Mouse (Mus musculus) cerebellum, postnatal 14 days (tissue): ENCODE data around the gene Sgtb.
A peak's percentile ranks its signal among the peaks of the same experiment; 100 is the strongest.

Experiments
- DNase-seq, 2 experiments: peaks; one replicate each; pipeline ENCODE4 v3.0.0; 2021; ENCODE audit warnings: mixed read lengths in 2 of 2

Sgtb gene

GRCm38 (mm10) chr13:104109816-104110521 is 428 bp downstream of the Sgtb start:
- peak; percentile 78 to 82 for DNase-seq

- no peak for DNase-seq
These were observed 985 bp downstream of the Sgtb start for GRCm38 (mm10) chr13:104110526-104110925.

GRCm38 (mm10) chr13:104112266-104112900 is 2.8 kb downstream of the Sgtb start:
- no peak for DNase-seq

GRCm38 (mm10) chr13:104113782-104114181 is 4.2 kb downstream of the Sgtb start:
- peak in 1 of 2 experiments; percentile 29 for DNase-seq

GRCm38 (mm10) chr13:104114827-104115226 is 5.3 kb downstream of the Sgtb start:
- DNase-seq, result no peak

- DNase-seq, result no peak
These were observed 12.7 kb downstream of the Sgtb start for GRCm38 (mm10) chr13:104122078-104122840.

- no peak for DNase-seq
These were observed 14.3 kb downstream of the Sgtb start for GRCm38 (mm10) chr13:104123662-104124381.

GRCm38 (mm10) chr13:104132561-104132960 is 23.0 kb downstream of the Sgtb start:
- DNase-seq, result no peak

GRCm38 (mm10) chr13:104134510-104135085 is 25.1 kb downstream of the Sgtb start:
- DNase-seq, result no peak

- DNase-seq, result peak; percentile 82 to 90
These were observed 30.0 kb downstream of the Sgtb start for GRCm38 (mm10) chr13:104139369-104140209.

- DNase-seq, result no peak
These were observed 35.3 kb downstream of the Sgtb start for GRCm38 (mm10) chr13:104144871-104145270.

- DNase-seq, result no peak
These were observed 36.1 kb downstream of the Sgtb start for GRCm38 (mm10) chr13:104145646-104146045.

- DNase-seq, result no peak
These were observed 44.6 kb downstream of the Sgtb start for GRCm38 (mm10) chr13:104154180-104154579.

- DNase-seq, result no peak
These were observed 45.6 kb downstream of the Sgtb start for GRCm38 (mm10) chr13:104155106-104155505.

- DNase-seq, result no peak
These were observed 46.1 kb downstream of the Sgtb start for GRCm38 (mm10) chr13:104155686-104156085.

GRCm38 (mm10) chr13:104171711-104172110 is 62.2 kb downstream of the Sgtb start:
- DNase-seq, result no peak

GRCm38 (mm10) chr13:104172498-104172897 is 63.0 kb downstream of the Sgtb start:
- DNase-seq, result no peak

- no peak for DNase-seq
These were observed 67.3 kb downstream of the Sgtb start for GRCm38 (mm10) chr13:104176874-104177273.

GRCm38 (mm10) chr13:104177796-104178649 is 68.5 kb downstream of the Sgtb start, which contains the start of gene Trappc13:
TSS of gene Trappc13 (minus strand) at chr13:104178469.
- peak; percentile 90 to 92 for DNase-seq

- peak; percentile 98 for DNase-seq
These were observed 69.1 kb downstream of the Sgtb start, which contains the start of gene Trim23 for GRCm38 (mm10) chr13:104178650-104179121. TSS of gene Trim23 (plus strand) at chr13:104178797.
